Mouse (Mus musculus) heart, postnatal 10 days (tissue): ENCODE data around the gene Zdhhc18. TPM values are rescaled to one million over a fixed set of nuclear protein-coding genes. Genes with fewer than 3 reads are reported as not detected.

Experiments used
- DNase-seq, 2 experiments: peaks; one replicate each; pipeline ENCODE4 v3.0.0; 2021
- intact Hi-C: fragments of 180-260 bp; cut with DNase I; formaldehyde crosslinking; loops from one replicate; pipeline ENCODE4 v1.15.1; 2025
- microRNA-seq, 2 experiments: library from miRNA; unstranded; fragments of <30 nt; microRNA quantifications; one replicate each; pipeline ENCODE4 v1.2.0; 2022
- total RNA-seq, 2 experiments: library from RNA; stranded (reverse); gene quantifications; 2 replicates each; pipeline ENCODE4 v1.2.3; 2021

Gene Zdhhc18
- total RNA-seq, 2 experiments from 2014 or later: 21.9 to 25.0 TPM

DNA sequence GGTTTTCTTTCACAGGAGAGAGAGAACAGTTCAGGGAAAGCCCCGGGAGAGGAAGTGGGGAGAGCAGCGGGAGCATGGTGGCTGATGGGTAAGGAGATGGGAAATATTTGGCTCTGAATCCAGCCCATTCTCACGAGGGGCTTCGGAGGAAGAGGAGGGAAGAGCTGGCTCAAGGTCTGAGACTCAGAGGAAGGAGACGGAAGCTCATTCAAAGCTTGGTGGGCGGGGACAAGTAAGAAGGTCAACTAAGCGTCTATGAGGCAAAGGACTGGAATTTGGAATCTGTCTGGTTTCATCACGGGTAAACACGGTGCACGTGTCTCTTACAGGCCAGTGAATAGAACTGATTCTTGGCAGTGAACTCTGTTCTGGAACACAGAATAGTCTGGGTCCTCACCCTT, 79.9 kb downstream of the Zdhhc18 start:
- DNase-seq: no peak
- intact Hi-C loops: no loop called here

DNA sequence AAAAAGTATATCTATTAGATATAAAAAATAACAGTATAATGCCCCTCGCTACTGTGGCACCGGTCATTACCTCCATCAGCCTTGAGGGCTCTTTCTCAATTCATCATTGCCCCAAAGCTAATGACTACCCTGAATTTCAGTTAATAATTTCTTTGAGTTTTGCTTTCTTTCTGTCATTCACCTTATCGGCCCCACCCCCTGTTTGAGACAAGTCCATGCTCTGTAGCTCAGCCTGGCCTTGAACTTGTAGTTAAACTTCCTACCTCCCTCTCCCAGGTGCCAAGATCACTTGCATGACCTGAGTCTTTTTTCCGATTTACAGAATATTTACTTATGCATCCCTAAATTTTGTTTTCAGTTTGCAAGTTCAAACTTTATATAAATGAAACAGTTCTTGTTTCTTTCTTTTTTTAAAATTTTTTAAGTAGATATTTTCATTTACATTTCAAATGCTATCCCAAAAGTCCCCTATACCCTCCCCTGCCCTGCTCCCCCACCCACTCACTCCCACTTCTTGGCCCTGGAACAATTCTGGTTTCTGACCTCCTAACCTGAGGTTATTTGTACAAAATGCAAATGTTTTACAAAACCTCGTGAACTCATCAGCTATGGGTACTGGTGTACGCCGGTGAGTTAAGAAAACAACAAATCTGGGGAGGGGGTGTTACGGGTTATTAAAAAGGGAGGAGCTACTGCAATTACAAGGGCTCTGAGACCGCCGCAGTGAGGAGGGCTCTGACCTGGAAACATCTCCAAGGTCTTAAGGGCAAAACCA, 80.5 kb downstream of the Zdhhc18 start:
- no peak for DNase-seq
- intact Hi-C loops: no loop called here

GRCm38 (mm10) chr4:133567251-133567650, 82.7 kb downstream of the Zdhhc18 start:
- DNase-seq: no peak

GRCm38 (mm10) chr4:133563123-133563571, 86.8 kb downstream of the Zdhhc18 start:
- DNase-seq: peak; percentile 83 to 87
- intact Hi-C loops: no loop called here

More at GRCm38 (mm10) chr4:133567251-133567650, 82.7 kb downstream of the Zdhhc18 start:
- intact Hi-C loops: no loop called here

DNA sequence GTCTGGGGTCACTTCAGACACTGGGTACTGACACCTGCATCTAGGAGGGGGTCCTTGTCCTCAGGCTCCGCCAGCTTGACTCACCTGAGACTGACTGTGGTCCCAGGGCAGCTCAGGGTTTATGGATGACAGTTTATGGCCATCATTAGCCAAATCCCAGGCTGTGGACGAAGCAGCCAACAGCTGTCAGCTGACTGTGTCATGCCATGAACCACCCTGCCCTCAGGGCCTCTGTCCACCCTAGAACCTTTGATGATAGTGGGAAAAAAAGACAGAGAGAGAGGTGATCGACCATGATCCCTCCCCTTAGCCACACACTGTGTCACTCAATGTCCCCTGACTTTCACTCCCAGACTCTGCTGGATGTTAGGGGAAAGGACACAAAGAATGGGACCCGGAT, 88.3 kb downstream of the Zdhhc18 start:
- intact Hi-C loops: no loop called here
- no peak for DNase-seq

GRCm38 (mm10) chr4:133559846-133560245, 90.1 kb downstream of the Zdhhc18 start:
- intact Hi-C loops: no loop called here
- no peak for DNase-seq

- intact Hi-C loops: no loop called here
- DNase-seq: no peak
Observed at GRCm38 (mm10) chr4:133557041-133557717, 92.8 kb downstream of the Zdhhc18 start.

Small RNA genes within 50 kb of the gene (microRNA-seq; reads per million reads assigned to microRNA genes)
- gene Gm23158: 0 reads per million in 2 experiments

Other genes with a start within 250 kb of the Zdhhc18 start
- gene Tent5b, start 170.0 kb downstream of the Zdhhc18 start, total RNA-seq: 1 to 10 TPM in 1 of 2 experiments, under 1 TPM in 1; 0.87 to 8.5 TPM
- 1 to 10 TPM; 1.6 to 2.8 TPM for gene Trnp1, start 151.6 kb downstream of the Zdhhc18 start, total RNA-seq
- not detected for gene Kdf1, start 131.2 kb downstream of the Zdhhc18 start, total RNA-seq
- 10 to 100 TPM; 71.0 to 74.5 TPM for gene Nudc, start 104.2 kb downstream of the Zdhhc18 start, total RNA-seq
- 10 to 100 TPM; 13.9 to 20.4 TPM for gene Nr0b2, start 96.8 kb downstream of the Zdhhc18 start, total RNA-seq
- 1 to 10 TPM; 5.1 to 8.3 TPM for gene Gpatch3, start 75.4 kb downstream of the Zdhhc18 start, total RNA-seq
- gene Gpn2, start 65.8 kb downstream of the Zdhhc18 start, total RNA-seq: 1 to 10 TPM; 9.0 to 9.8 TPM
- gene Sfn, start 48.0 kb downstream of the Zdhhc18 start, total RNA-seq: 1 to 10 TPM; 1.3 to 1.9 TPM
- 10 to 100 TPM in 1 of 2 experiments, 1 to 10 TPM in 1; 8.6 to 11.2 TPM for gene Pigv, start 22.5 kb upstream of the Zdhhc18 start, total RNA-seq
- 10 to 100 TPM; 55.3 to 61.9 TPM for gene Arid1a, start 106.6 kb upstream of the Zdhhc18 start, total RNA-seq
- 1 to 10 TPM; 9.1 to 9.3 TPM for gene Rps6ka1, start 237.6 kb upstream of the Zdhhc18 start, total RNA-seq